Mouse (Mus musculus): ENCODE measurements around the gene Map3k1. TPM values are rescaled to one million over a fixed set of nuclear protein-coding genes. Genes with fewer than 3 reads are reported as not detected.

Gene Map3k1
- polyA plus RNA-seq, 2 experiments, result 5.9 to 13.3 TPM

DNA sequence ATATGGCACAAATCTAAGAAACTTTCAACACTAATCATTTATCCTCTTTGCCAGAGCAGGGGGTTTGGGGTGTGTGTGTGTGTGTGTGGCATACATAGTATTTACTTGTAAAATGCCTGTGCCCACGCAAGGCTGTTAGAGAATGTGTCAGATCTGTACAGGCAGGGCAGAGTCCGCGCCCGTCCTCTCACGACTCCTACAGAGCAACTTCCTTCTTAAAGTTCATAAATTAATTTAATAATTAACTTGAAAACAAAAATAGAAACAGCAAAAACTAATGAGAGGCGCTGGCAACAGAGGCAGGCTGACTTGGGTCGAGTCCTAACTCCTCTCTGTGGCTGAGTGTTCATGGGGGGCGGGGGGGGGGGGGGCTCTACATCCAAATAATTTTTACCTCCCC is 4.6 kb downstream of the Map3k1 start:
- Histone ChIP-seq H3K9ac (replicated peaks) (no peak overlapping the region), H3K4me1 (replicated peaks; ENCODE audit: control insufficient read depth in 2 of 2, insufficient read depth in 2 of 2, low read length in 1 of 2) (peaks cover 20 to 33% of the 10 kb centered on the region in 2 experiments), H3K27ac (no peak overlapping the region), H3K36me3 (replicated peaks; ENCODE audit: control insufficient read depth, insufficient read depth, low read depth) (no peaks in the 10 kb centered on the region), H3K4me2 (ENCODE audit: low read depth) (no peak overlapping the region; the same call in 1 of the 2 replicates), H3K4me3 (ENCODE audit: insufficient read depth in 1 of 2, low read depth in 2 of 2, low read length in 2 of 2) (no peak overlapping the region), H3K9me3 (ENCODE audit: control insufficient read depth, low read length) (no peaks in the 10 kb centered on the region), H3K27me3 (ENCODE audit: control insufficient read depth, insufficient read depth, low read length) (no peaks in the 10 kb centered on the region)
- ATAC-seq (ENCODE audit: insufficient read depth), result no peak
- TF ChIP-seq EP300 (IDR thresholded peaks at IDR 0.05; ENCODE audit: low read depth) (no peak), CTCF (IDR thresholded peaks at IDR 0.05; ENCODE audit: low read depth) (no peak)
- WGBS (ENCODE audit: insufficient replicate concordance), result 68% methylated on average over 8 of the region's 8 CpGs
- DNase-seq (ENCODE audit: low read depth in 3 of 3, low spot score in 3 of 3), result no peak

DNA sequence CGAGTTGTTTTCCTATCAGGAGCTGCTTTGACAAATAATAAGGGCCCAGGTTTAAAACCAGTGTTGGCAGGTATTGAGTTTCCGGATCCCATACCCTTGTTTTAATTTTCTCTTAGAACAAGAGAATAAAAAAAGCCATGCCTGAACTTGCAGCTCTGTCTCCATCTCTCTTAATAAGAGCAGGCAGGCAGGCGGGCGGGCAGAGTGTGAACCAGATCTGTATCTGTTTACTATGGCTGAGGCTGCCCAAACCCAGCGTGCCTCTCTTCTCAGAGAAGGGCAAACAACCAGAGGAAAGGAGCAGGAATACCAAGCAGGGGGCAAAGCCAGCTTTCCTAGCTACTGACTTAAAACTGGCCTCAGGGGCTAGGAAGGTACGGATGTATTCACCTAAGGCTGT is 5.3 kb downstream of the Map3k1 start:
- 59% methylated on average over 6 of the region's 6 CpGs for WGBS (ENCODE audit: insufficient replicate concordance)
- H3K4me1 ChIP-seq (replicated peaks; ENCODE audit: control insufficient read depth in 2 of 2, insufficient read depth in 2 of 2, low read length in 1 of 2), result peaks cover 20 to 38% of the 10 kb centered on the region in 2 experiments
- ATAC-seq (ENCODE audit: insufficient read depth) (no peak), DNase-seq (ENCODE audit: low read depth in 3 of 3, low spot score in 3 of 3) (no peak)
- H3K27me3 ChIP-seq (ENCODE audit: control insufficient read depth, insufficient read depth, low read length), result no peaks in the 10 kb centered on the region
- no peaks in the 10 kb centered on the region for H3K9me3 ChIP-seq (ENCODE audit: control insufficient read depth, low read length)
- H3K36me3 ChIP-seq (replicated peaks; ENCODE audit: control insufficient read depth, insufficient read depth, low read depth), result no peaks in the 10 kb centered on the region
- no peak overlapping the region for H3K27ac ChIP-seq
- no peak overlapping the region for H3K4me3 ChIP-seq (ENCODE audit: insufficient read depth in 1 of 2, low read depth in 2 of 2, low read length in 2 of 2)
- no peak overlapping the region for H3K4me2 ChIP-seq (ENCODE audit: low read depth)
- no peak for TF ChIP-seq EP300 (IDR thresholded peaks at IDR 0.05; ENCODE audit: low read depth)
- TF ChIP-seq CTCF (IDR thresholded peaks at IDR 0.05; ENCODE audit: low read depth), result no peak
- no peak overlapping the region; the same call in 1 of the 2 replicates for H3K9ac ChIP-seq (replicated peaks)

DNA sequence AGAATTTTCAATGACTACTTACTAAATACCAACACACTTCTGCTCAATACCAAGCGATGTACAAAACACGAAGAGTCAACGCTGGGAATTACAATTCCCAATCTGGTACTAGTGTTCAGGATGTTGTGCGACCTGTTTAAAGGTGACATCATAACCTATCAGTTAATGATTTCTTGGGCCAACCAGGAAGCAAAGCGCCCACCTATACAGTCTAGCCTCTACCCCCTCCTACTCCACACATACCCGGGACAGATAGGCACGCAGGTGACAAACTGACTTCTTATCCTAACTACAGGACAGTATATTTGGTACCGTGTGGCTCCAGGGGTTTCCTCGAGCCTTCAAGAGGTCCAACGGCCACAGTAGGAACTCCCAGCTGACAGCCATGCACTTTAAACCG is 5.9 kb downstream of the Map3k1 start:
- Histone ChIP-seq H3K4me1 (replicated peaks; ENCODE audit: control insufficient read depth in 2 of 2, insufficient read depth in 2 of 2, low read length in 1 of 2) (peaks cover 20 to 42% of the 10 kb centered on the region in 2 experiments), H3K36me3 (replicated peaks; ENCODE audit: control insufficient read depth, insufficient read depth, low read depth) (no peaks in the 10 kb centered on the region), H3K27me3 (ENCODE audit: control insufficient read depth, insufficient read depth, low read length) (no peaks in the 10 kb centered on the region), H3K27ac (no peak overlapping the region), H3K9me3 (ENCODE audit: control insufficient read depth, low read length) (no peaks in the 10 kb centered on the region), H3K9ac (replicated peaks) (no peak overlapping the region), H3K4me3 (ENCODE audit: insufficient read depth in 1 of 2, low read depth in 2 of 2, low read length in 2 of 2) (no peak overlapping the region), H3K4me2 (ENCODE audit: low read depth) (no peak overlapping the region)
- ATAC-seq (ENCODE audit: insufficient read depth), result no peak
- TF ChIP-seq CTCF (IDR thresholded peaks at IDR 0.05; ENCODE audit: low read depth) (no peak), EP300 (IDR thresholded peaks at IDR 0.05; ENCODE audit: low read depth) (no peak)
- 78% methylated on average over 11 of the region's 11 CpGs for WGBS (ENCODE audit: insufficient replicate concordance)
- DNase-seq (ENCODE audit: low read depth in 3 of 3, low spot score in 3 of 3), result no peak

DNA sequence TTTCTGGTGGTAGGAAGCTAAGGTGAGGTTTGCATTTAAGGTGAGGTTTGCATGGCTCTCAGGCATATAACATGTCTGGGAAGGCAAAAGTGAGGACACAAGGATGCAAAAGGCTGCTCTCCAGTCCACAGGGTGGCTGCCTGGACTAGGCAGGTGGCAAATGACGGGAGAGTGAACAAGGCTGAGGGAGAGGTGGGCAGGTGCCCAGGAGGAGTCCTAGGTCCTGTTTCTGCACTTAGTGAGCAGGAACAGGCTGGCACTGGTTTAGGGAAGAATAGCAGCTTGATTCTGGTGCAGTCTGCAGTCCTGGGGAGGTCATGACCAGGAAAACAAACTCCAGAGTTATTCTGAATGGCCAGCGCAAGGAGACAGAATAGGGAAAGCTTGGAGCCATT is 6.5 kb downstream of the Map3k1 start:
- Histone ChIP-seq H3K27ac (no peak overlapping the region), H3K27me3 (ENCODE audit: control insufficient read depth, insufficient read depth, low read length) (no peaks in the 10 kb centered on the region), H3K9me3 (ENCODE audit: control insufficient read depth, low read length) (no peaks in the 10 kb centered on the region), H3K9ac (replicated peaks) (no peak overlapping the region), H3K36me3 (replicated peaks; ENCODE audit: control insufficient read depth, insufficient read depth, low read depth) (no peaks in the 10 kb centered on the region), H3K4me1 (replicated peaks; ENCODE audit: control insufficient read depth in 2 of 2, insufficient read depth in 2 of 2, low read length in 1 of 2) (peaks cover 23 to 49% of the 10 kb centered on the region in 2 experiments), H3K4me2 (ENCODE audit: low read depth) (no peak overlapping the region), H3K4me3 (ENCODE audit: insufficient read depth in 1 of 2, low read depth in 2 of 2, low read length in 2 of 2) (no peak overlapping the region)
- ATAC-seq (ENCODE audit: insufficient read depth), result no peak
- no peak for DNase-seq (ENCODE audit: low read depth in 3 of 3, low spot score in 3 of 3)
- WGBS (ENCODE audit: insufficient replicate concordance), result 68% methylated on average over 2 of the region's 2 CpGs
- no peak for TF ChIP-seq CTCF (IDR thresholded peaks at IDR 0.05; ENCODE audit: low read depth)
- TF ChIP-seq EP300 (IDR thresholded peaks at IDR 0.05; ENCODE audit: low read depth), result no peak

DNA sequence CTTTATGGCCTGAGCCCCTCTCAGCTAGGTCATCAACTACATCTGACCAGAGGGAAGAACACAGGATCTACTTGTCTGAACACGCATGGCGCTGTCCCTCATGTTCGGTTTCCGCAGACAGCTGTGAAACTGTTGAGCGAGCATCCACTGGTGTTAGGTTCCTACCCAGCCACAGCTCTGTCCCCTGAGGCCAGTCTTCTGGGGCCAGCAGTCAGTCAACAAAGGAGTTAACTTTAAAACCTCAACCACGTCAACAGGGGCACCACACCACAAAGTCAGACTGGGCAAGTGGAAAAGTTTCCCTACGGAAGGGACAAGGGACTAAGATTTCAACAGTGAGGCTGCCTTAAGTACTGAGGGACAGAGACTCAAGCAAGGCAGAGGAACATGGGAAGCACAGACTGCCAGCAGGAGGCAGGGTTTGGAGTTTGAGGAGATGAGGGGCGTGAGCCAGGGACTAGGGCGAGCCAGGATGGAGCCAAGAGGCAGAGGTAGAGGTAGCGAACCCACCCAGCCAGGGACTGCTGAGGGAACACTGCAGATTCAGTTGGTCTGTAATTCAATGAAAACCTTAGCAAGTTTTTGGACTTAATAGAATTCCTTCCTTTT is 7.0 kb downstream of the Map3k1 start:
- H3K4me1 ChIP-seq (replicated peaks; ENCODE audit: control insufficient read depth in 2 of 2, insufficient read depth in 2 of 2, low read length in 1 of 2), result peaks cover 28 to 52% of the 10 kb centered on the region in 2 experiments
- no peak for DNase-seq (ENCODE audit: low read depth in 3 of 3, low spot score in 3 of 3)
- no peak overlapping the region for H3K9ac ChIP-seq (replicated peaks)
- 85% methylated on average over 10 of the region's 10 CpGs for WGBS (ENCODE audit: insufficient replicate concordance)
- H3K9me3 ChIP-seq (ENCODE audit: control insufficient read depth, low read length), result no peaks in the 10 kb centered on the region
- no peak overlapping the region for H3K4me2 ChIP-seq (ENCODE audit: low read depth)
- H3K27me3 ChIP-seq (ENCODE audit: control insufficient read depth, insufficient read depth, low read length), result no peaks in the 10 kb centered on the region
- no peaks in the 10 kb centered on the region for H3K36me3 ChIP-seq (replicated peaks; ENCODE audit: control insufficient read depth, insufficient read depth, low read depth)
- ATAC-seq (ENCODE audit: insufficient read depth), result no peak
- peak; percentile 33; the same call in 1 of the 2 replicates for TF ChIP-seq CTCF (IDR thresholded peaks at IDR 0.05; ENCODE audit: low read depth)
- no peak for TF ChIP-seq EP300 (IDR thresholded peaks at IDR 0.05; ENCODE audit: low read depth)
- H3K4me3 ChIP-seq (ENCODE audit: insufficient read depth in 1 of 2, low read depth in 2 of 2, low read length in 2 of 2), result no peak overlapping the region
- no peak overlapping the region for H3K27ac ChIP-seq

All from liver, embryonic 14.5 days (tissue).